Mouse (Mus musculus) adrenal gland, postnatal 10 days (tissue): ENCODE measurements at regions not wholly inside any gene's neighbourhood (a gene's known extent, or its start where the extent isn't known, plus 50 kb on each side); places are given as distances from the start of the nearest gene placed in this dataset.
A peak's percentile ranks its signal among the peaks of the same experiment; 100 is the strongest.

Source experiments
- DNase-seq: peaks from one replicate; pipeline ENCODE4 v3.0.0; 2021; ENCODE audit warnings: mixed read lengths

GRCm38 (mm10) chr12:91986448-91986847 lies 137.5 kb upstream of the Sel1l start:
- no peak for DNase-seq

- no peak for DNase-seq
These were observed 131.4 kb upstream of the Sel1l start for GRCm38 (mm10) chr12:91980321-91980720.

GRCm38 (mm10) chr12:91971045-91971444 lies 122.1 kb upstream of the Sel1l start:
- DNase-seq: no peak

GRCm38 (mm10) chr12:91965937-91966336 lies 117.0 kb upstream of the Sel1l start:
- no peak for DNase-seq

- DNase-seq: no peak
These were observed 114.3 kb upstream of the Sel1l start for GRCm38 (mm10) chr12:91963239-91963638.

- DNase-seq: no peak
These were observed 109.1 kb upstream of the Sel1l start for GRCm38 (mm10) chr12:91958086-91958485.

- no peak for DNase-seq
These were observed 107.5 kb upstream of the Sel1l start for GRCm38 (mm10) chr12:91956411-91956810.

GRCm38 (mm10) chr12:91948602-91949167 lies 99.7 kb upstream of the Sel1l start:
- DNase-seq: no peak

GRCm38 (mm10) chr12:91947998-91948397 lies 99.0 kb upstream of the Sel1l start:
- DNase-seq: no peak

- DNase-seq: no peak
These were observed 97.6 kb upstream of the Sel1l start for GRCm38 (mm10) chr12:91946541-91946940.

GRCm38 (mm10) chr12:91932490-91933361 lies 83.8 kb upstream of the Sel1l start:
- DNase-seq: no peak

- DNase-seq: no peak
These were observed 82.6 kb upstream of the Sel1l start for GRCm38 (mm10) chr12:91931586-91931985.

GRCm38 (mm10) chr12:91929386-91930054 lies 80.6 kb upstream of the Sel1l start:
- DNase-seq: no peak

- DNase-seq: no peak
These were observed 78.6 kb upstream of the Sel1l start for GRCm38 (mm10) chr12:91927576-91927975.

- DNase-seq: peak; percentile 20
These were observed 66.5 kb upstream of the Sel1l start for GRCm38 (mm10) chr12:91915486-91915885.

GRCm38 (mm10) chr12:91910529-91910928 lies 61.6 kb upstream of the Sel1l start:
- DNase-seq: no peak
